Mouse (Mus musculus) fat pad, adult 2 months (tissue): ENCODE data around the gene Akap3.
A peak's percentile ranks its signal among the peaks of the same experiment; 100 is the strongest.

ENCODE experiments used
- DNase-seq: peaks from one replicate; pipeline ENCODE4 v3.0.0-alpha.2; 2011; ENCODE audit warnings: low read depth, low spot score; ENCODE audit errors: extremely low read depth

Akap3 gene

GRCm38 (mm10) chr6:126852881-126853280 lies at the start of gene Akap3:
TSS of gene Akap3 (plus strand) at chr6:126853098.
- no peak for DNase-seq

- DNase-seq = no peak
These were observed 46.1 kb upstream of the Akap3 start for GRCm38 (mm10) chr6:126806783-126807182.

DNA sequence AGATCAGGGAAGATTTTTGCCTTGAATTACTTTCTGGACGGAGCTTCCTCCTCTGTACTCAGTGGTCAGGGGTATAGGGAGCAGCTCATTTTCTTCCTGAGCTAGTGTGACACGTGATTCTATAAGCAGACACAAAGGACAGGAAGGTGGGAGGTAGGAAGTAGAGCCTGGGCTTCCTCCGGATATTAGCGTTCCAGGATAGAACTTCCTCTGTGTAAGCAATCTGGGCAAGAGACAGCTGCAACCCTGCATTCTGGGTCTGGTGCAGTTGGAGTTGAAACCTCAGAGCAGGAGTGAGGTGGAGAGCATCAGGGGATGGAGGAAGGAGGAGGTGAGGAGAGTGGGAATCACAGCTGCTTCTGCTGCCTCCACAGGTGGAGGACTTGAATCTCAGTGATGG lies 44.8 kb upstream of the Akap3 start:
- DNase-seq = no peak

DNA sequence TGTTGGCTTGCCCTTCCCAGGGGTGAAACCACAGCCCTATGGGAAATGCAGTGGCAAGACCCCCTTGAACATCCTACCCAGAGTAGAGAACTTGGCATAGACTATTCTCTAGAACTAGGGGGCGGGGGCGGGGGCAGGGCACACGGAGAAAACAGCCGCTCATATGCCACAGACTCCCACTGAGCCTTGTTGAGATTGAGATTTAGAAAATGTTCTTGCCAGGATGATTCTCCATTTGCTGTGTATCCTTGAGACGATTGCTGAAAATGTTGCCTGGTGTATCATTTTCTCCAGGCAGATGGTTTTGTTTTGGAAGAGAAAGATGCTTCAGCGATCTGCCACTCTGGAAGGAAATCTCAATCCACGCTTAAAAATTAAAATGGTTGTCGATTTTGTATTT lies 44.3 kb upstream of the Akap3 start:
- DNase-seq = no peak

DNA sequence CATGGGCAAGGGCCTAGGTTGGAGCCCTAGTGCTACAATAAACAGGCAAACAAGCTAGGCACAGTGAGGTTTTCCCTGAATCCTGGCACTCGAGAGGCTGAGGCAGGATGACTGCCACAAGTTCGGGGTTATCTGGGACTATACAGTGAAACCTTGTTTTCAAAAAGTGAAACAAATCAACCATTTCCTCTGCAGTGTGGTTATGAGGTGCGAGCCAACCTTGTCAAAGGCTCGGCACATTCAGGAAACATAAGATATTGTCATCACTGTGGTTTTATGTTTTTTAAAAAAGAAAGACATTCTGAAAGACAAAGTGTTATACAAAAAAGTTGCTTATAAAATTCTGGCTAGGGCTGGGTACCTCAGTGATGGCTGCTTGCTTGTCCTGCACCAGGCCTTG lies 41.4 kb upstream of the Akap3 start:
- DNase-seq = no peak

DNA sequence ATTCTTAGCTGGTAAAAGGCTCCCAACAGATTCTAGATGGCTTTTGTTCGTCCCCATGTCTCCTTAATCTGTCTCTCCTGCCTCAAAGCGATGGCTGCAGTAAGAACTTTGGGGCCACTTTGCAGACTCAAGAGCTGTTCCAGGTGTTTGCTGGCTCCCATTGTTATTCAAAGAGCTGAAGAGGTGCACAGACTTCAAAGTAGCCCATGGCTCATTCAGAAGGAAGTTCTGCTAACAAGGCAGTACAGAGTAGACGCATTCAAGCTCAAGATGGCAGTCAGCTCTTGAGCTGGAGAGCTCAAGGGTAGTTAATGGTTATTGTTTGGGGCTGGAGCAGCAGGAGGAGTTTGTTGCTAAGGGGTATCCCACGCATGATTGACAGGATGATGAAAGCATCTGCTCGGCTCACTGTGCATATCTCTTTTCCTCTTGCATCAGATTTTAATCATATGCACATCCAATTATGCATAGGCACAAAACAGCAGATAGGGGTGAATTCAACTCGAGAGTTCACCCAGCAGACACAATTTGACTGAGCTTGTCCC lies 37.6 kb upstream of the Akap3 start:
- no peak for DNase-seq

DNA sequence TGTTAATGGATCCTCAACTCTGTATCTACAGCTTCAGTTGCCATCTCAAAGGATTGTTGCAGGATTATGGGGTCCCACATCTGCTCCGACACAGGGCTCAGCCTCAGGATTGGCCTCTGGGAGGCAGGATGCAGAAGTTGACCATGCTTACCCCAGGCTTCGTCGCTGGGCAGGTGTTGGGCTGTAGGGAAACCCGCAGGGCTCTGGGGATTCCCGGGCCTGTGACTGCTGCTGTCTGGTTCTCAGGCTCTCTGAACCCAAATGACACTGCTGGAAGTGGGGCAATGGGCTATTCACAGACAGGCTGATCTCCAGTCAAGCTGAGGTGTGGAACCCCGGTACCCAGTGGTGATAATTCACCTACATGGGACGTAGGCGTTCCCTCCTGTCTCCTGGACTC lies 36.6 kb upstream of the Akap3 start:
- DNase-seq = no peak

DNA sequence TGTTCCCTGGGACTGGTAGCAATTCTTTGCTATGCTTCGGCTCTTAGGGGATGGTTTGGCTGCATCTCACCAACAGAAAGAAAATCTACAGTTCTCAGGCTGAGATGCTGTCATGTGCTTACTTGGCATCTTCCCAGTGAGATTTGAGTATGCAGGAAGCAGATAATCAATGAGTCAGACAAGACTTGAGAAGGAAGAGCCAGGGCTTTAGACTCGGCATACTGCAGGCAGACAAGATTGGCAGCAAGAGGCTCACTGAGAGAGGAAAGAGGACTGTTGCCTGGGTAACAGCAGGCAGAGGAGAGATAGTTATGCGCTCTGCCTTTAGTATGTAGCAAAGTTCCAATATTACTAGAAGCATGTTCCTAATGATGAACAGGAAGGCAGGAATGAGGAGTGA lies 29.8 kb upstream of the Akap3 start:
- DNase-seq = no peak

- DNase-seq = no peak
These were observed 16.3 kb upstream of the Akap3 start for GRCm38 (mm10) chr6:126836628-126837027.

DNA sequence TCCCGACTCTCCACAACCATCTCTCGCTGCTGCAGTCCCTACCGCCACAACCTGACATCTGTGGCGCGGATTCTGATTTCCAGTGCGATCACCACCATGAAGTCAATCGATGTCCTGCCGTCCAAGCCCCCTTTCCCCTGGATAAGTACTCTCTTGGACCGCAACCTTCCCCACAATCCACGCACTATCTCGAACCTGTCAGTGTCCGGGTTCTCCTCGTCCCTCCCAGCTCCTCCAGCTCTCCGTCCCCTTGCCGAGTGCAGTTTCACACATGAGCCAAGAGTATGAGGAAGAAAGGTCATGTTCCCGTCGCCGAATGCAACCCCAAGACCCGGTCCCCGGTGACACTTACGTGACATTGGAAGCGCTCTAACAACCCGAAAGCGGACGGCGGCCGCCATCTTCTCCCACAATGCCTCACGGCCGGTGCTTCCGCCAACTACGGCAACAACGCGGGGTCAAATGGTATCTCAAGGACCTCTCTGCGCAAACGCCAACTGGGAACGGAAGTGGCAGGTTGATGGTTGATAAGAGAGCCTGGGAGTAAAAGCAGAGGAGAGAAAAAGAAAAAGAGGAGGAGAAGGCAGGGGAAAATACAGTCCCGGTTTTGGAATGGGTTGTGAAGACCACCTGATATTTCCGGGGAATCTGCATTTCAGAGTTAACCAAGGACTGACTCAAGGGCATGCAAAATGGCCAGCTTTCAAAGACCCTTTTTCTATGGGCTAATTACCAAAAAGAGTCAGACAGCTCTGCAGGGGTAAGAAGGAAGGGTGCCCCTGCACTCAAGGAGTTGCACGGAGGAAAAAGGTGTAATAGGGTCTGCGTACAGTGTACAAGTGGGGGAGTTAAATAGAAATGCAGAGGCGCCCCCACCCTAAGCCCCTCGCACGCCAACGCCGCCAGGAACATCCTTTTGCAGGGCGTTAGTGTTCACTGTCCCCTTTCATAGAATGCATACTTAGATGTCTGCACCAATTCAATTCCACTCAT lies 3.9 kb upstream of the Akap3 start, which contains the start of gene Ndufa9:
Gene Ndufa9 (minus strand): TSS at position 425 of the 993 bp plus-strand sequence.
- DNase-seq = peak; percentile 33

- DNase-seq = no peak
These were observed 24.2 kb downstream of the Akap3 start for GRCm38 (mm10) chr6:126877118-126877517.

GRCm38 (mm10) chr6:126907378-126907777 lies 54.5 kb downstream of the Akap3 start:
- DNase-seq = no peak

DNA sequence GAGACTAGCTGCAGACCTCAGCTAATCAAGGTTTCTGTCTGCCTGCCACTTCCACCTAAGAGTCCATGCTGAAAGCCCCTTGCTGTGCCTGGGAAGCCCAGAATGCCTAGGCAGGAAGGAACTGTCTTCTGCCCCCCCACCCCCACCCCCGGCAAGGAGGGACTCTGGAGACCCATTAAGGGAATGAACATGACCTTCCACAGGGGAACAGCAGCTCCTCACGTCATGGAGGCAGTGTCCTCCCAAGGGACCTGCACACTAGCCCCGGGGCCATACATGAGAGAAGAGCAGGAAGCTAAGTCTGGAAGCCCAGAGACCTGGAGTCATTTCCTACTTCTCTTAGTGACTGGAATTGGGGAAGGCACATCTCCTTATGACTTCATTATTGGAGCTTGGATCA lies 55.0 kb downstream of the Akap3 start:
- DNase-seq = no peak

- no peak for DNase-seq
These were observed 57.8 kb downstream of the Akap3 start for GRCm38 (mm10) chr6:126910727-126911126.

GRCm38 (mm10) chr6:126914928-126915327 lies 62.0 kb downstream of the Akap3 start:
- DNase-seq = no peak

GRCm38 (mm10) chr6:126921111-126921881 lies 68.4 kb downstream of the Akap3 start, which contains the start of gene Dyrk4:
TSS of gene Dyrk4 (minus strand) at chr6:126921839.
- DNase-seq = no peak
